Mouse (Mus musculus) kidney, postnatal 0 days (tissue): ENCODE measurements at regions not wholly inside any gene's neighbourhood (a gene's known extent, or its start where the extent isn't known, plus 50 kb on each side); places are given as distances from the start of the nearest gene placed in this dataset.
A peak's percentile ranks its signal among the peaks of the same experiment; 100 is the strongest.

Experiments used
- ATAC-seq: fragments of 200-750 bp; cut with Nextera tagmentation; replicated peaks from 2 replicates; pipeline ENCODE4 v1.8.0; 2017; ENCODE audit warnings: low read depth, moderate number of reproducible peaks, moderate TSS enrichment, moderate library complexity; ENCODE audit not compliant: low FRiP score
- DNase-seq: peaks from one replicate; pipeline ENCODE4 v3.0.0-alpha.2; 2016; ENCODE audit warnings: low spot score
- H3K27ac ChIP-seq: fragments of 300-500 bp; sonication (generic); 2 replicates; pipeline ENCODE4 v1.5.1; 2014; ENCODE audit warnings: mild to moderate bottlenecking
- H3K27me3 ChIP-seq: fragments of 300-500 bp; sonication (generic); 2 replicates; pipeline ENCODE4 v1.6.1; 2014; ENCODE audit warnings: low read length, mixed read lengths; ENCODE audit not compliant: insufficient read depth
- H3K36me3 ChIP-seq: fragments of 300-500 bp; sonication (generic); 2 replicates; pipeline ENCODE4 v1.6.1; 2014; ENCODE audit warnings: low read length, mixed read lengths; ENCODE audit not compliant: insufficient read depth
- H3K4me1 ChIP-seq: fragments of 300-500 bp; sonication (generic); replicated peaks from 2 replicates; pipeline ENCODE4 v1.6.1; 2014; ENCODE audit warnings: antibody characterized with exemption, low read length, mixed read lengths; ENCODE audit not compliant: insufficient read depth
- H3K4me2 ChIP-seq: fragments of 300-500 bp; sonication (generic); 2 replicates; pipeline ENCODE4 v1.6.1; 2014; ENCODE audit warnings: mild to moderate bottlenecking, low read length, moderate library complexity, mixed read lengths
- H3K4me3 ChIP-seq: fragments of 300-500 bp; sonication (generic); replicated peaks from 2 replicates; pipeline ENCODE4 v1.5.1; 2014; ENCODE audit warnings: low read depth, low read length
- H3K9ac ChIP-seq: fragments of 300-500 bp; sonication (generic); 2 replicates; pipeline ENCODE4 v1.6.1; 2014; ENCODE audit warnings: low read depth, low read length
- H3K9me3 ChIP-seq: fragments of 300-500 bp; sonication (generic); replicated peaks from 2 replicates; pipeline ENCODE4 v1.6.1; 2016; ENCODE audit warnings: low read length, inconsistent platforms, mixed read lengths
- CTCF ChIP-seq: IDR thresholded peaks from 2 replicates; pipeline ENCODE4 v1.5.1; 2016; ENCODE audit warnings: antibody characterized with exemption, low read depth, mild to moderate bottlenecking, moderate library complexity
- WGBS: fragments of 180-500 bp; shearing (Covaris S2); extraction: QIAGEN DNeasy Blood & Tissue Kit; methylation state at CpG from one replicate; pipeline ENCODE4 v1.1.7; 2014; 5-methylcytosine and 5-hydroxymethylcytosine counted together

DNA sequence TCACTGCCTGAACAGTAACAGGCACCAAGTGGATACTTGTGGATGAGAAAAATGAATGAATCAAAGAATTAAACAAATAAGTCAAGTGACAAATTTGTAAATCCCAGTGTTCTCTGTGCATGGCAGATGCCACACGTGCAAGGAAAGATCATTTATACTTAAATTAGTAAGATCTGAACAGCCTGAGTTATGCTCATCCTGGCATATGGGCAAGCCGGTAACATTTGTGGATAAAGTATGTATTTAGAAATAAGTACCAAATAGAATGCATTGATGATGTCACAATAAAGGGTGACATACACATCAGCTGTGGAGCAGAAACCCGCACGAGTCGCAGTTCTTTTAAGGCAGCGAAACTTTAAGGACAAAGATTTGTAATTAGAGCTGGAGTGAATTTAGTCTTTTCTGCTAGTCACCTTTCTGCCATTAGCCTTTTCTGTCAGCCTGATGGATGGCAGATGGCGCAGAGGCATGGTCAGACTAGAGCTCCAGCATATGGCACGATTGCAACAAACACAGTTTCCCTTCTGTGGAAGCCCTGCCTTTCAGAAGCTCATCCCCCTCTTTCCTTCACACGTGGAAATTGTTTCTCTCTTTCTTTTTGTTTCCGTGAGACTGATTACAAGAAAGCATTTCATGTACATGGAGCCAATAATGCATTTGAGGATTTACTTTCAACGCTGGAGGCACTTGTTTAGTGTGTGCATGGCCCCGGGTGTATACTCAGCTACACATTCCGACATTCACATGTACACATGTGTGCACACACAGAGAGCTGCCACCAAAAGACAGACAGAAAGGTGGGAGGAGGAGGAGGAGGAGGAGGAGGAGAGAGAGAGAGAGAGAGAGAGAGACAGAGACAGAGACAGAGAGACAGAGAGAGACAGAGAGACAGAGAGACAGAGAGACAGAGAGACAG, 154.3 kb upstream of the D16Ertd472e start:
- Histone ChIP-seq H3K27ac (no peak overlapping the region), H3K4me2 (no peak overlapping the region), H3K27me3 (no peaks in the 10 kb centered on the region), H3K9me3 (no peaks in the 10 kb centered on the region), H3K9ac (no peak overlapping the region), H3K4me1 (no peaks in the 10 kb centered on the region), H3K36me3 (no peaks in the 10 kb centered on the region), H3K4me3 (no peak overlapping the region)
- 49% methylated on average over 13 of the region's 13 CpGs for WGBS
- TF ChIP-seq CTCF: no peak
- peak; percentile 50 for DNase-seq
- ATAC-seq: no peak

DNA sequence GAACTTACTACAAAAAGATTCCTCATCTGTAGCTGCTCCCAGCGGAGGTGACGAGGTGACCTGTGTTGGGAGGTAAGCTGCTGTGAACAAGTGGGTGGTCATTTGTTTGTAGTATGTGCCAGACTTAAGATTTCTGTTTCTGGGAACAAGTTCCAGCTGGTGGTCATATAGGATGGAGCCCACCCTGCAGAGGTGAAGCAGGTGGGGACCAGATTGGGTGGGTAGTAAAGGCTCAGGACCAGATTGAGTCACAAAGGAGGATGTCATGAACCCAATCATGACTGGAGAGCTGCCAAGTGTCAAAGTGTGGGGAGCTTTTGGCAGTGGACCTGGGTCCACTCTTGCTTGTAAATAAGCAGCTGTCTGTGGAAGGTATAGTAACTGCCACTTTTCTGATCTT, 149.0 kb upstream of the D16Ertd472e start:
- WGBS: 51% methylated on average over 2 of the region's 2 CpGs

DNA sequence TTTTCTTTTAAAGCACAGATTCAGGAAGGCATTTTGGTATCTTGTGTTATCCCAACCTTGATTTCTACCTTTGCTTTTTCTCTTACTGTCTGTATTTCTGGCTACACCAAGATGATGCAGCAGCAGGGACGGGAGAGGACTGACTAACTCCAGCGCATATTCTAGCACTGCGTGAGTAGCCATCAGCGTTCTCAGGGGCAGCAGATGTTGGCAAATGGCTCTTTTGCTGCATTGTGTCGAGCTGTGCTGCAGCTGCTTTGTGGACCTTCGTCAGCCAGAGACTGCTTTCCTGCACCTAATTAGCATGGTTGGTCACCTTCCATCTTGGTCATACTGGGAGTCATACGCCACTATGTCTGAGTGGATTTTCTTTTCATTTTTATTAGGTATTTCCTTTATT, 133.4 kb upstream of the D16Ertd472e start:
- Histone ChIP-seq H3K9me3 (no peaks in the 10 kb centered on the region), H3K4me3 (no peak overlapping the region), H3K4me2 (no peak overlapping the region), H3K27ac (no peak overlapping the region), H3K9ac (no peak overlapping the region), H3K4me1 (no peaks in the 10 kb centered on the region), H3K27me3 (no peaks in the 10 kb centered on the region), H3K36me3 (no peaks in the 10 kb centered on the region)
- TF ChIP-seq CTCF: no peak
- DNase-seq (no peak), ATAC-seq (no peak)
- WGBS: 84% methylated on average over 7 of the region's 7 CpGs

More for the DNA sequence above, 149.0 kb upstream of the D16Ertd472e start:
- ATAC-seq (no peak), DNase-seq (no peak)
- H3K9me3 ChIP-seq: no peaks in the 10 kb centered on the region
- TF ChIP-seq CTCF: no peak
- H3K4me3 ChIP-seq: no peak overlapping the region
- H3K27me3 ChIP-seq: no peaks in the 10 kb centered on the region
- no peak overlapping the region for H3K9ac ChIP-seq
- no peak overlapping the region for H3K4me2 ChIP-seq
- no peaks in the 10 kb centered on the region for H3K36me3 ChIP-seq
- H3K27ac ChIP-seq: no peak overlapping the region
- H3K4me1 ChIP-seq: no peaks in the 10 kb centered on the region

DNA sequence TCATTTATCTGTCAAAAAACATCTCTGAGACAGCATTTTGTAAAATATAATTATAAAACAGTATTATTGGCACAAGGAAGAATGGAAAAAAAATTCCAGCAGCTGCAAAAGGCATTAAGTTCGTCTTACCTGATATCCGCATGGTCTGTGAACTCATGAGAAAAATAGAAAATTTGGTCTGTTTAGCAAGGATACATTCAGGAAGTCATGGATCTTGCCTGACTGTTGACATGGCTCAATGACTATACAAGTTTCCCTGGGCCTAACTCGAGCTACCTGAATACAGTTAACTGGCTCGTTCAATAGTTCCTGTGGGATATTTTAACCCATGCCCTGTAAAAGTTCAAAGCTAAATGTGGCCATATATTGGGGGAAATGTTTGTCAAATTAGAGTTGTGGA, 131.1 kb upstream of the D16Ertd472e start:
- no peaks in the 10 kb centered on the region for H3K27me3 ChIP-seq
- H3K9me3 ChIP-seq: no peaks in the 10 kb centered on the region
- no peak for ATAC-seq
- H3K4me2 ChIP-seq: no peak overlapping the region
- WGBS: 82% methylated on average over 4 of the region's 4 CpGs
- no peak for TF ChIP-seq CTCF
- no peak overlapping the region for H3K4me3 ChIP-seq
- H3K9ac ChIP-seq: no peak overlapping the region
- no peaks in the 10 kb centered on the region for H3K36me3 ChIP-seq
- H3K4me1 ChIP-seq: no peaks in the 10 kb centered on the region
- no peak overlapping the region for H3K27ac ChIP-seq
- no peak for DNase-seq

DNA sequence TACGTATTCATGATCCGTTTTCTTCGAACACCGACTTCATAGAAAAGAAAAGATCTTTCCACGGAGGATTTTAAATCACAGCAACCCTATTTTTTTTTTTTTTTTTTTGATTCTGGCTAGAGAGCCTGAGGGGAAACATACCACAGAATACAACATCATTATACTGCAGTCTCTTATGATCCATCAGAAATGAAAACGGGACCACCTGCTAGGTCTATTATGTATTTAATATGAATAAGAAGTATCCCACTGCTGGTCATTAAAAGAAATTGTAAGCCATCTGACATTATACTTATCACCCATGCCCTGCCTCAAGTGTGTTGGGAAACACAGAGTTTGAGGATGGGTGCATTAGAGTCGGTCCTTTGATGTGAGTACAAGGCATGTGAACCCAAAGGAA, 130.7 kb upstream of the D16Ertd472e start:
- 93% methylated on average over 7 of the region's 7 CpGs for WGBS
- H3K9me3 ChIP-seq: no peaks in the 10 kb centered on the region
- no peaks in the 10 kb centered on the region for H3K27me3 ChIP-seq
- H3K27ac ChIP-seq: no peak overlapping the region
- H3K9ac ChIP-seq: no peak overlapping the region
- H3K4me1 ChIP-seq: no peaks in the 10 kb centered on the region
- ATAC-seq: no peak
- no peak overlapping the region for H3K4me2 ChIP-seq
- DNase-seq: no peak
- H3K36me3 ChIP-seq: no peaks in the 10 kb centered on the region
- no peak for TF ChIP-seq CTCF
- H3K4me3 ChIP-seq: no peak overlapping the region

DNA sequence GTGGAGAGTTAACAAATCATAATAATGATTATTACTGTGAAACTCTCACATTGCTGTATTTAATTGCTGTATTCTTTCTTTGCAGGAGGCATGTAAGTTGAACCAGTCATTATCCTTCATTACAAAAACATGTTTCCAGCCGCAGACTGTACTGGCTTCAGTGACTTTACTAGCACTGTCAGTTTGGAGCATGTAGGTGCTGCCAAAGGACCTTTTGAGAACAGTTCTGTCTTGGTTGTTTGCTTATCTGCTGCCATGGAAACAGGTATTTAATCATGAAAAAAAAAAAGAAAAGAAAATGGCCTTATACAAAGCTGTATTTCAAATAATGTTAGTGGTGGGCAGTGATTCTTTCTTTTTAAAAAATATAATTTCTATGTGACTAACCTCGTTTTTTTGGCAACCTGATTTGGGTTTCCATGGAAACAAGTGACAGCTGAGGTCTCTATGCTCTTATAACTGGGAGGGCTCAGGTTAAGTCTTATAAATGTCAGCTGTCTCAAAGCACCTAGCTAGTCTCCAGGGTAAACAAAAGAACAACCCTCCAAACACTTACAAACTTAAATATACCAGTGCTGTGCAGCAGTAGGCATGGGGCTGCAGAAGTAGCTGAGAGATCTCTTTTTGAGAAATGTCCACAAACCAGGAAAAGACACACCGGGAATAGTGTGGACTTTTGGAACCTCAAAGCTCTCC, 121.2 kb upstream of the D16Ertd472e start:
- Histone ChIP-seq H3K9me3 (no peaks in the 10 kb centered on the region), H3K27me3 (no peaks in the 10 kb centered on the region), H3K4me2 (no peak overlapping the region), H3K4me3 (no peak overlapping the region), H3K4me1 (no peaks in the 10 kb centered on the region), H3K9ac (no peak overlapping the region), H3K27ac (no peak overlapping the region), H3K36me3 (no peaks in the 10 kb centered on the region)
- DNase-seq (peak; percentile 4), ATAC-seq (no peak)
- no peak for TF ChIP-seq CTCF
- 46% methylated on average over 3 of the region's 3 CpGs for WGBS
